Mouse (Mus musculus): Measurements from ENCODE around the gene 4930535I16Rik. TPM values are rescaled to one million over a fixed set of nuclear protein-coding genes. Genes with fewer than 3 reads are reported as not detected.
"Not testable (repeated sequence)": the region's sequence is repeated elsewhere in the genome, so short reads cannot be mapped to it uniquely, and the experiment has no call there.

4930535I16Rik gene
- polyA plus RNA-seq, 1 experiment: not detected

GRCm38 (mm10) chr4:123946701-123947100, 28.9 kb upstream of the 4930535I16Rik start:
- H3K4me1 ChIP-seq (ENCODE audit: control insufficient read depth, insufficient read depth, low read length): no peaks in the 10 kb centered on the region
- H3K27ac ChIP-seq (ENCODE audit: insufficient read depth, low read length): no peak overlapping the region
- TF ChIP-seq CTCF (IDR thresholded peaks at IDR 0.05; ENCODE audit: extremely low read depth, insufficient read depth, low read length): no peak
- no peak for TF ChIP-seq POLR2A (IDR thresholded peaks at IDR 0.05; ENCODE audit: extremely low read depth, insufficient read depth, low read length)
- H3K4me3 ChIP-seq (ENCODE audit: insufficient read depth, low read length): no peak overlapping the region

- H3K27ac ChIP-seq (ENCODE audit: insufficient read depth, low read length); H3K4me3 ChIP-seq (ENCODE audit: insufficient read depth, low read length); H3K4me1 ChIP-seq (ENCODE audit: control insufficient read depth, insufficient read depth, low read length): not testable (repeated sequence)
Measured at GRCm38 (mm10) chr4:123940878-123941277, 23.1 kb upstream of the 4930535I16Rik start.

GRCm38 (mm10) chr4:123939838-123940237, 22.0 kb upstream of the 4930535I16Rik start:
- TF ChIP-seq POLR2A (IDR thresholded peaks at IDR 0.05; ENCODE audit: extremely low read depth, insufficient read depth, low read length): no peak
- TF ChIP-seq CTCF (IDR thresholded peaks at IDR 0.05; ENCODE audit: extremely low read depth, insufficient read depth, low read length): peak; percentile 79
- Histone ChIP-seq H3K27ac (ENCODE audit: insufficient read depth, low read length) (no peak overlapping the region), H3K4me3 (ENCODE audit: insufficient read depth, low read length) (no peak overlapping the region), H3K4me1 (ENCODE audit: control insufficient read depth, insufficient read depth, low read length) (no peaks in the 10 kb centered on the region)

GRCm38 (mm10) chr4:123936059-123936458, 18.2 kb upstream of the 4930535I16Rik start:
- Histone ChIP-seq H3K4me3 (ENCODE audit: insufficient read depth, low read length) (no peak overlapping the region), H3K27ac (ENCODE audit: insufficient read depth, low read length) (no peak overlapping the region), H3K4me1 (ENCODE audit: control insufficient read depth, insufficient read depth, low read length) (no peaks in the 10 kb centered on the region)
- TF ChIP-seq CTCF (IDR thresholded peaks at IDR 0.05; ENCODE audit: extremely low read depth, insufficient read depth, low read length) (no peak), POLR2A (IDR thresholded peaks at IDR 0.05; ENCODE audit: extremely low read depth, insufficient read depth, low read length) (no peak)

- no peak for TF ChIP-seq CTCF (IDR thresholded peaks at IDR 0.05; ENCODE audit: extremely low read depth, insufficient read depth, low read length)
- TF ChIP-seq POLR2A (IDR thresholded peaks at IDR 0.05; ENCODE audit: extremely low read depth, insufficient read depth, low read length): no peak
- H3K4me3 ChIP-seq (ENCODE audit: insufficient read depth, low read length): no peak overlapping the region
- H3K4me1 ChIP-seq (ENCODE audit: control insufficient read depth, insufficient read depth, low read length): no peaks in the 10 kb centered on the region
- no peak overlapping the region for H3K27ac ChIP-seq (ENCODE audit: insufficient read depth, low read length)
Measured at GRCm38 (mm10) chr4:123934306-123934705, 16.5 kb upstream of the 4930535I16Rik start.

GRCm38 (mm10) chr4:123929994-123930393, 12.2 kb upstream of the 4930535I16Rik start:
- no peak overlapping the region for H3K27ac ChIP-seq (ENCODE audit: insufficient read depth, low read length)
- H3K4me1 ChIP-seq (ENCODE audit: control insufficient read depth, insufficient read depth, low read length): no peaks in the 10 kb centered on the region
- H3K4me3 ChIP-seq (ENCODE audit: insufficient read depth, low read length): no peak overlapping the region
- TF ChIP-seq POLR2A (IDR thresholded peaks at IDR 0.05; ENCODE audit: extremely low read depth, insufficient read depth, low read length) (no peak), CTCF (IDR thresholded peaks at IDR 0.05; ENCODE audit: extremely low read depth, insufficient read depth, low read length) (no peak)

GRCm38 (mm10) chr4:123927961-123928360, 10.1 kb upstream of the 4930535I16Rik start:
- H3K4me1 ChIP-seq (ENCODE audit: control insufficient read depth, insufficient read depth, low read length): no peaks in the 10 kb centered on the region
- H3K4me3 ChIP-seq (ENCODE audit: insufficient read depth, low read length): no peak overlapping the region
- TF ChIP-seq CTCF (IDR thresholded peaks at IDR 0.05; ENCODE audit: extremely low read depth, insufficient read depth, low read length) (no peak), POLR2A (IDR thresholded peaks at IDR 0.05; ENCODE audit: extremely low read depth, insufficient read depth, low read length) (no peak)
- no peak overlapping the region for H3K27ac ChIP-seq (ENCODE audit: insufficient read depth, low read length)

GRCm38 (mm10) chr4:123921055-123921565, 3.3 kb upstream of the 4930535I16Rik start:
- Histone ChIP-seq H3K27ac (ENCODE audit: insufficient read depth, low read length) (no peak overlapping the region), H3K4me1 (ENCODE audit: control insufficient read depth, insufficient read depth, low read length) (peaks cover 3% of the 10 kb centered on the region; the same call in 1 of the 2 replicates), H3K4me3 (ENCODE audit: insufficient read depth, low read length) (no peak overlapping the region)
- TF ChIP-seq POLR2A (IDR thresholded peaks at IDR 0.05; ENCODE audit: extremely low read depth, insufficient read depth, low read length) (no peak), CTCF (IDR thresholded peaks at IDR 0.05; ENCODE audit: extremely low read depth, insufficient read depth, low read length) (no peak)

- Histone ChIP-seq H3K4me3 (ENCODE audit: insufficient read depth, low read length) (peak overlapping the region; percentile 76; the same call in 1 of the 2 replicates), H3K4me1 (ENCODE audit: control insufficient read depth, insufficient read depth, low read length) (peaks cover 3% of the 10 kb centered on the region; the same call in 1 of the 2 replicates), H3K27ac (ENCODE audit: insufficient read depth, low read length) (no peak overlapping the region)
- no peak for TF ChIP-seq POLR2A (IDR thresholded peaks at IDR 0.05; ENCODE audit: extremely low read depth, insufficient read depth, low read length)
- no peak for TF ChIP-seq CTCF (IDR thresholded peaks at IDR 0.05; ENCODE audit: extremely low read depth, insufficient read depth, low read length)
Measured at GRCm38 (mm10) chr4:123918851-123919250, 1.0 kb upstream of the 4930535I16Rik start.

- TF ChIP-seq POLR2A (IDR thresholded peaks at IDR 0.05; ENCODE audit: extremely low read depth, insufficient read depth, low read length) (peak; percentile 60; the same call in 1 of the 2 replicates), CTCF (IDR thresholded peaks at IDR 0.05; ENCODE audit: extremely low read depth, insufficient read depth, low read length) (no peak)
- Histone ChIP-seq H3K4me3 (ENCODE audit: insufficient read depth, low read length) (peak within 1 kb of the TSS; percentile 76), H3K27ac (ENCODE audit: insufficient read depth, low read length) (peak within 1 kb of the TSS; percentile 95), H3K4me1 (ENCODE audit: control insufficient read depth, insufficient read depth, low read length) (peaks cover 3% of the 10 kb centered on the region; the same call in 1 of the 2 replicates)
Measured at GRCm38 (mm10) chr4:123916748-123917547, 874 bp downstream of the 4930535I16Rik start, which contains the start of gene Rragc. Rragc (plus strand) TSS chr4:123917446.

All from cortical plate, adult 2 months (tissue).